Mouse (Mus musculus) heart, embryonic 14.5 days (tissue): Measurements from ENCODE around the gene Trpm2. TPM values are rescaled to one million over a fixed set of nuclear protein-coding genes. Genes with fewer than 3 reads are reported as not detected.

Experiments used
- ATAC-seq: fragments of 200-750 bp; cut with Nextera tagmentation; 2 replicates; pipeline ENCODE4 v1.8.0; 2017; ENCODE audit warnings: low read depth, moderate TSS enrichment; ENCODE audit not compliant: insufficient number of reproducible peaks, insufficient read depth, low FRiP score
- H3K27ac ChIP-seq, 2 experiments: fragments of 200-500 bp in 1 of 2; fragments of 300-500 bp in 1 of 2; sonication (generic) in 1 of 2; replicated peaks in 1 of 2; 2 replicates each; pipeline ENCODE4 v1.5.1; 2012 to 2014; ENCODE audit warnings: low read depth in 2 of 2, low read length in 2 of 2, control low read depth in 1 of 2, mild to moderate bottlenecking in 1 of 2, mixed read lengths in 1 of 2; ENCODE audit not compliant: control insufficient read depth in 1 of 2, insufficient read depth in 1 of 2
- H3K27me3 ChIP-seq: fragments of 300-500 bp; sonication (generic); 2 replicates; pipeline ENCODE4 v1.6.1; 2014; ENCODE audit warnings: mild to moderate bottlenecking, low read length, control low read depth; ENCODE audit not compliant: control insufficient read depth, insufficient read depth
- H3K36me3 ChIP-seq: fragments of 300-500 bp; sonication (generic); 2 replicates; pipeline ENCODE4 v1.6.1; 2014; ENCODE audit warnings: mild to moderate bottlenecking, control low read depth, low read length, mixed read lengths; ENCODE audit not compliant: control insufficient read depth, insufficient read depth
- H3K4me1 ChIP-seq, 2 experiments: fragments of 200-500 bp in 1 of 2; fragments of 300-500 bp in 1 of 2; sonication (generic) in 1 of 2; 2 replicates each; pipeline ENCODE4 v1.6.1; 2012 to 2014; ENCODE audit warnings: low read length in 2 of 2, control low read depth in 1 of 2, mixed read lengths in 1 of 2; ENCODE audit not compliant: control insufficient read depth in 2 of 2, insufficient read depth in 2 of 2
- H3K4me2 ChIP-seq: fragments of 300-500 bp; sonication (generic); 2 replicates; pipeline ENCODE4 v1.6.1; 2014; ENCODE audit warnings: mild to moderate bottlenecking, low read length
- H3K4me3 ChIP-seq, 2 experiments: fragments of 200-500 bp in 1 of 2; fragments of 300-500 bp in 1 of 2; sonication (generic) in 1 of 2; 2 replicates each; pipeline ENCODE4 v1.5.1; 2012 to 2014; ENCODE audit warnings: low read length in 2 of 2, mild to moderate bottlenecking in 2 of 2, control low read depth in 1 of 2, low read depth in 1 of 2, moderate library complexity in 1 of 2; ENCODE audit not compliant: control insufficient read depth in 1 of 2, insufficient read depth in 1 of 2
- H3K9ac ChIP-seq: fragments of 300-500 bp; sonication (generic); 2 replicates; pipeline ENCODE4 v1.6.1; 2014; ENCODE audit warnings: mild to moderate bottlenecking, low read length
- H3K9me3 ChIP-seq: fragments of 300-500 bp; sonication (generic); 2 replicates; pipeline ENCODE4 v1.6.1; 2016; ENCODE audit warnings: low read length, control low read depth; ENCODE audit not compliant: control insufficient read depth
- WGBS: fragments of 180-500 bp; shearing (Covaris S2); extraction: QIAGEN DNeasy Blood & Tissue Kit; methylation state at CpG from one replicate; pipeline ENCODE4 v1.1.7; 2014; 5-methylcytosine and 5-hydroxymethylcytosine counted together
- polyA plus RNA-seq: library from polyadenylated mRNA; unstranded; fragments of >200 nt; fragmentation: Nextera tagmentation; extraction: Ambion mirVana; gene quantifications from 2 replicates; pipeline ENCODE4 v1.2.1, GENCODE M21; 2014

Gene Trpm2
- polyA plus RNA-seq, 1 experiment from 2014 or later: 0.51 TPM

GRCm38 (mm10) chr10:77902211-77902893 is 68.0 kb downstream of the Trpm2 start, which contains the start of gene Lrrc3:
TSS of gene Lrrc3 (minus strand) at chr10:77902536.
- under 1% methylated on average over 45 of the region's 46 CpGs for WGBS
- no peaks in the 10 kb centered on the region for H3K36me3 ChIP-seq
- no peaks in the 10 kb centered on the region for H3K9me3 ChIP-seq
- no peak within 1 kb of the TSS for H3K27ac ChIP-seq
- peak within 1 kb of the TSS; percentile 93 for H3K4me2 ChIP-seq
- H3K27me3 ChIP-seq: peaks cover 8% of the 10 kb centered on the region; the same call in 1 of the 2 replicates
- peak; percentile 57 for ATAC-seq
- H3K4me1 ChIP-seq: peaks cover 5% of the 10 kb centered on the region in 2 experiments; a peak in 2 of 4 replicates
- peak within 1 kb of the TSS; percentile 62 to 66 for H3K4me3 ChIP-seq
- H3K9ac ChIP-seq: peak within 1 kb of the TSS; percentile 70

GRCm38 (mm10) chr10:77901871-77902210 is 68.5 kb downstream of the Trpm2 start:
- no peak overlapping the region for H3K27ac ChIP-seq
- H3K27me3 ChIP-seq: peaks cover 8% of the 10 kb centered on the region; the same call in 1 of the 2 replicates
- H3K9me3 ChIP-seq: no peaks in the 10 kb centered on the region
- peak overlapping the region; percentile 70 for H3K9ac ChIP-seq
- WGBS: 5% methylated on average over 14 of the region's 14 CpGs
- peak overlapping the region; percentile 93 for H3K4me2 ChIP-seq
- H3K4me3 ChIP-seq: peak overlapping the region; percentile 62 to 66
- peak; percentile 22; the same call in 1 of the 2 replicates for ATAC-seq
- H3K4me1 ChIP-seq: peaks cover 5% of the 10 kb centered on the region in 2 experiments; a peak in 2 of 4 replicates
- H3K36me3 ChIP-seq: no peaks in the 10 kb centered on the region

- H3K27me3 ChIP-seq: peaks cover 8% of the 10 kb centered on the region; the same call in 1 of the 2 replicates
- WGBS: 83% methylated on average over 27 of the region's 27 CpGs
- no peaks in the 10 kb centered on the region for H3K36me3 ChIP-seq
- no peak overlapping the region for H3K9ac ChIP-seq
- no peak overlapping the region for H3K27ac ChIP-seq
- peaks cover 5% of the 10 kb centered on the region in 2 experiments; a peak in 2 of 4 replicates for H3K4me1 ChIP-seq
- ATAC-seq: no peak
- no peaks in the 10 kb centered on the region for H3K9me3 ChIP-seq
- no peak overlapping the region for H3K4me3 ChIP-seq
- peak overlapping the region; percentile 93; the same call in 1 of the 2 replicates for H3K4me2 ChIP-seq
Observed at GRCm38 (mm10) chr10:77900903-77901818, 69.2 kb downstream of the Trpm2 start.

GRCm38 (mm10) chr10:77900126-77900525 is 70.2 kb downstream of the Trpm2 start:
- no peaks in the 10 kb centered on the region for H3K9me3 ChIP-seq
- no peak overlapping the region for H3K4me3 ChIP-seq
- 83% methylated on average over 7 of the region's 7 CpGs for WGBS
- peaks cover 8% of the 10 kb centered on the region; the same call in 1 of the 2 replicates for H3K27me3 ChIP-seq
- no peak overlapping the region for H3K27ac ChIP-seq
- no peak overlapping the region for H3K9ac ChIP-seq
- H3K4me2 ChIP-seq: no peak overlapping the region
- ATAC-seq: no peak
- peaks cover 5 to 12% of the 10 kb centered on the region in 2 experiments; a peak in 2 of 4 replicates for H3K4me1 ChIP-seq
- H3K36me3 ChIP-seq: no peaks in the 10 kb centered on the region

GRCm38 (mm10) chr10:77895562-77895961 is 74.8 kb downstream of the Trpm2 start:
- H3K9me3 ChIP-seq: no peaks in the 10 kb centered on the region
- no peaks in the 10 kb centered on the region; the same call in 1 of the 2 replicates for H3K27me3 ChIP-seq
- no peak overlapping the region for H3K4me2 ChIP-seq
- no peak overlapping the region for H3K9ac ChIP-seq
- H3K4me3 ChIP-seq: no peak overlapping the region
- ATAC-seq: no peak
- H3K36me3 ChIP-seq: no peaks in the 10 kb centered on the region
- H3K4me1 ChIP-seq: peaks cover 0 to 7% of the 10 kb centered on the region in 2 experiments; a peak in 1 of 4 replicates
- no peak overlapping the region for H3K27ac ChIP-seq
- WGBS: 30% methylated on average over 5 of the region's 5 CpGs

- Histone ChIP-seq H3K9ac (no peak overlapping the region), H3K4me3 (no peak overlapping the region), H3K9me3 (no peaks in the 10 kb centered on the region), H3K4me1 (peaks cover 0 to 7% of the 10 kb centered on the region in 2 experiments; a peak in 1 of 4 replicates), H3K27me3 (no peaks in the 10 kb centered on the region), H3K36me3 (no peaks in the 10 kb centered on the region), H3K27ac (no peak overlapping the region), H3K4me2 (no peak overlapping the region)
- 76% methylated on average over 8 of the region's 8 CpGs for WGBS
- ATAC-seq: 0 out of 2 replicates have a peak, but pooled peaks have one; percentile 16
Observed at GRCm38 (mm10) chr10:77890987-77891565, 79.3 kb downstream of the Trpm2 start.
